Mouse (Mus musculus) bone marrow macrophage, adult 2 months (primary cell): ENCODE data around the gene Znrf4.

ENCODE experiments used
- CTCF ChIP-seq: IDR thresholded peaks from 2 replicates; pipeline ENCODE4 v1.5.1; 2012; ENCODE audit warnings: low read depth, mild to moderate bottlenecking, low read length, moderate library complexity
- POLR2A ChIP-seq: IDR thresholded peaks from 2 replicates; pipeline ENCODE4 v1.6.1; 2012; ENCODE audit warnings: mild to moderate bottlenecking, low read depth, low read length, borderline replicate concordance

DNA sequence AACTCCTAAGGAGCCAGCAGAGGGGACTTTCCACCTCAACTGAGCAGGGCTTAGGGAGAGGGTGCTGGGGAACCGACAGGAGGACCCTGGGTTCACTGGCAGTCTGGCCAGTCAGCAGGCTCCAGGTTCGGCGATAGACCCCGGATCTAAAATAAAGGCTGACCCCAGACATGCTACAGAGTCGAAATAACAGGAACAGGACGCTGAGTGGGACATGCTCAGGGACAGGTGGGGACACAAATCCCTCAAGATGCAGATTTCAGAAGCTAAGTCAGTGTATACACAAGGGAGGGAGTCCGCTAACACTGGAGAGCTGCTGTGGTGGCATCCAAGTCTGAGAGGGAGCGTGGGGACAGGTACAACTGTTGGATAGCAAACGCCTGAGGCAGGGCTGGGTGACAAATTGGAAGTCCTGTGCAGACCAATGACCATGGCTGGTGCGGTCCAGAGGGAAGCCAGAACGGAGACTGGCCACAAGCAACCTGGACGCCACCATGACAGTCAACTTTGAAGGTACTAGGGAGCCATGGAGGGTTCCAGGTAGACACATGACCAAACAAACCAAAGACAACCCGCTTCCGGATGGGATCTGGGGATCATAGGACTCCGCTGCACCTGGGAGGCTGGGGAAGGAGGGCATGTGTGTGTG is 5.7 kb downstream of the Znrf4 start:
- TF ChIP-seq CTCF: no peak
- TF ChIP-seq POLR2A: no peak
